ENCODE assay signal across 22 mouse cellular contexts in genomic region chr6:99938949-99939348, GRCm38 (mm10).
DNase-seq lines count a peak whose midpoint lies in the region; ATAC-seq and TF ChIP-seq lines count a peak whose summit lies in the region.
"Had no signal": no experiment of that assay in that cellular context is flagged by ENCODE, and none has a peak within 500 bp of the region (broad histone marks: within the 10 kb centered on the region; RNA-seq: fewer than 3 reads in every experiment).

No protein-coding gene starts in this region.

- H3K9ac ChIP-seq in midbrain, embryonic 11.5 days (ENCODE audit: low read length) = no peak overlapping the region
- H3K9ac ChIP-seq in midbrain, postnatal 0 days (replicated peaks; ENCODE audit: low read length, poor library complexity, severe bottlenecking) = no peak overlapping the region
- H3K9ac ChIP-seq in intestine, embryonic 15.5 days = no peak overlapping the region
- H3K9ac ChIP-seq in limb, embryonic 12.5 days (replicated peaks) = no peak overlapping the region
- H3K9ac ChIP-seq in midbrain, embryonic 15.5 days = no peak overlapping the region
- H3K9ac ChIP-seq: forebrain, postnatal 0 days; hindbrain, embryonic 14.5 days; liver, postnatal 0 days had no signal

- intact Hi-C loops in heart, postnatal 36 days (cut with DNase I) = no loop called here

- H3K4me1 ChIP-seq in midbrain, embryonic 11.5 days (ENCODE audit: control insufficient read depth, insufficient read depth, low read length) = peaks cover 12% of the 10 kb centered on the region
- H3K4me1 ChIP-seq in midbrain, postnatal 0 days (ENCODE audit: insufficient read depth, low read length) = peaks cover 6% of the 10 kb centered on the region; the same call in 1 of the 2 replicates
- H3K4me1 ChIP-seq in intestine, embryonic 15.5 days (replicated peaks) = 0 out of 2 replicates have a peak, but pooled peaks cover 11% of the 10 kb centered on the region
- peaks cover 31% of the 10 kb centered on the region for H3K4me1 ChIP-seq in limb, embryonic 12.5 days (replicated peaks)
- H3K4me1 ChIP-seq in midbrain, embryonic 15.5 days = peaks cover 15% of the 10 kb centered on the region

- H3K4me3 ChIP-seq in midbrain, embryonic 11.5 days (ENCODE audit: low read depth, low read length) = no peak overlapping the region
- H3K4me3 ChIP-seq in midbrain, postnatal 0 days (ENCODE audit: low read depth, low read length) = no peak overlapping the region
- no peak overlapping the region for H3K4me3 ChIP-seq in intestine, embryonic 15.5 days (replicated peaks)
- H3K4me3 ChIP-seq in limb, embryonic 12.5 days (replicated peaks) = no peak overlapping the region
- H3K4me3 ChIP-seq in midbrain, embryonic 15.5 days = no peak overlapping the region
- H3K4me3 ChIP-seq: heart, adult 2 months had no signal

- WGBS in midbrain, embryonic 11.5 days = 48% methylated on average over 7 of the region's 7 CpGs
- 29% methylated on average over 7 of the region's 7 CpGs for WGBS in midbrain, postnatal 0 days
- 31% methylated on average over 7 of the region's 7 CpGs for WGBS in intestine, embryonic 15.5 days
- 12% methylated on average over 7 of the region's 7 CpGs for WGBS in limb, embryonic 12.5 days
- WGBS in midbrain, embryonic 15.5 days = 29% methylated on average over 7 of the region's 7 CpGs

- H3K27ac ChIP-seq in midbrain, embryonic 11.5 days (ENCODE audit: low read depth, low read length) = no peak overlapping the region
- H3K27ac ChIP-seq in midbrain, postnatal 0 days (ENCODE audit: low read depth, low read length) = no peak overlapping the region
- no peak overlapping the region for H3K27ac ChIP-seq in intestine, embryonic 15.5 days
- no peak overlapping the region for H3K27ac ChIP-seq in limb, embryonic 12.5 days
- no peak overlapping the region for H3K27ac ChIP-seq in midbrain, embryonic 15.5 days
- H3K27ac ChIP-seq: heart, adult 2 months; hindbrain, embryonic 14.5 days; macrophage had no signal

- no peak overlapping the region for H3K4me2 ChIP-seq in midbrain, embryonic 11.5 days
- no peak overlapping the region for H3K4me2 ChIP-seq in midbrain, postnatal 0 days (ENCODE audit: low read depth, low read length, poor library complexity, severe bottlenecking)
- H3K4me2 ChIP-seq in intestine, embryonic 15.5 days (replicated peaks) = no peak overlapping the region; the same call in 1 of the 2 replicates
- H3K4me2 ChIP-seq in limb, embryonic 12.5 days = peak overlapping the region; percentile 11; the same call in 1 of the 2 replicates
- H3K4me2 ChIP-seq in midbrain, embryonic 15.5 days = no peak overlapping the region
- H3K4me2 ChIP-seq: hindbrain, embryonic 14.5 days; liver, embryonic 11.5 days had no signal

- H3K9me3 ChIP-seq in midbrain, embryonic 11.5 days (ENCODE audit: control insufficient read depth, low read length) = no peaks in the 10 kb centered on the region
- no peaks in the 10 kb centered on the region for H3K9me3 ChIP-seq in midbrain, postnatal 0 days (ENCODE audit: low read length)
- H3K9me3 ChIP-seq in intestine, embryonic 15.5 days = no peaks in the 10 kb centered on the region
- no peaks in the 10 kb centered on the region for H3K9me3 ChIP-seq in limb, embryonic 12.5 days
- H3K9me3 ChIP-seq in midbrain, embryonic 15.5 days = no peaks in the 10 kb centered on the region

- H3K36me3 ChIP-seq in midbrain, embryonic 11.5 days (ENCODE audit: control insufficient read depth, insufficient read depth, low read length) = no peaks in the 10 kb centered on the region
- no peaks in the 10 kb centered on the region for H3K36me3 ChIP-seq in midbrain, postnatal 0 days (ENCODE audit: insufficient read depth, low read length)
- no peaks in the 10 kb centered on the region for H3K36me3 ChIP-seq in intestine, embryonic 15.5 days
- H3K36me3 ChIP-seq in limb, embryonic 12.5 days = no peaks in the 10 kb centered on the region
- H3K36me3 ChIP-seq in midbrain, embryonic 15.5 days (replicated peaks) = no peaks in the 10 kb centered on the region

- no peaks in the 10 kb centered on the region for H3K27me3 ChIP-seq in midbrain, embryonic 11.5 days (ENCODE audit: control insufficient read depth, insufficient read depth, low read length)
- 0 out of 2 replicates have a peak, but pooled peaks cover 5% of the 10 kb centered on the region for H3K27me3 ChIP-seq in midbrain, postnatal 0 days (ENCODE audit: insufficient read depth, low read length)
- H3K27me3 ChIP-seq in intestine, embryonic 15.5 days (replicated peaks) = no peaks in the 10 kb centered on the region
- peaks cover 54% of the 10 kb centered on the region for H3K27me3 ChIP-seq in limb, embryonic 12.5 days
- H3K27me3 ChIP-seq in midbrain, embryonic 15.5 days (replicated peaks) = 0 out of 2 replicates have a peak, but pooled peaks cover 4% of the 10 kb centered on the region

- ATAC-seq in midbrain, embryonic 11.5 days (ENCODE audit: low FRiP score) = 0 out of 2 replicates have a peak, but pooled peaks have one; percentile 57
- no peak for ATAC-seq in midbrain, postnatal 0 days (ENCODE audit: low FRiP score)
- peak; percentile 63 for ATAC-seq in intestine, embryonic 15.5 days
- peak; percentile 61; the same call in 1 of the 2 replicates for ATAC-seq in limb, embryonic 12.5 days (ENCODE audit: insufficient number of reproducible peaks, insufficient read depth, low FRiP score, low TSS enrichment, low read depth)
- peak; percentile 70; the same call in 1 of the 2 replicates for ATAC-seq in midbrain, embryonic 15.5 days (replicated peaks)
- ATAC-seq: forebrain, postnatal 0 days; liver, postnatal 0 days; lung, postnatal 0 days had no signal

- peak; percentile 67 for DNase-seq in midbrain, embryonic 11.5 days (ENCODE audit: low spot score, missing footprints)
- no peak for DNase-seq in midbrain, postnatal 0 days (ENCODE audit: low spot score)
- DNase-seq in heart, postnatal 36 days = no peak
- no peak for DNase-seq in kidney, postnatal 25 days
- DNase-seq: adrenal gland, postnatal 36 days; cerebellum, adult 11-12 months; cerebellum, postnatal 25 days; forebrain, postnatal 0 days; gastrocnemius, postnatal 25 days; heart, adult 2 months; heart, postnatal 4 days; kidney, postnatal 36 days; layer of hippocampus, postnatal 36 days; liver, postnatal 0 days; thymus, postnatal 25 days had no signal

- TF ChIP-seq CTCF in midbrain, postnatal 0 days (IDR thresholded peaks at IDR 0.05) = no peak
